Mouse (Mus musculus) E14TG2a.4 (cell line): ENCODE data around the gene Espl1.

Experiments
- H3K27me3 ChIP-seq: 2 replicates; pipeline ENCODE4 v1.6.1; 2014; ENCODE audit warnings: low read length, control low read depth; ENCODE audit not compliant: insufficient read depth
- H3K36me3 ChIP-seq: 2 replicates; pipeline ENCODE4 v1.6.1; 2014; ENCODE audit warnings: low read length, control low read depth; ENCODE audit not compliant: insufficient read depth
- H3K4me1 ChIP-seq: replicated peaks from 2 replicates; pipeline ENCODE4 v1.6.1; 2014; ENCODE audit warnings: low read depth, low read length, control low read depth
- H3K4me3 ChIP-seq: replicated peaks from 2 replicates; pipeline ENCODE4 v1.5.1; 2014; ENCODE audit warnings: mild to moderate bottlenecking, low read length
- H3K9me3 ChIP-seq: 2 replicates; pipeline ENCODE4 v1.6.1; 2014; ENCODE audit warnings: low read length, control low read depth
- CTCF ChIP-seq: conservative IDR thresholded peaks from 2 replicates; pipeline ENCODE4 v1.5.1; 2014; ENCODE audit warnings: low read length
- NANOG ChIP-seq: IDR thresholded peaks from 2 replicates; pipeline ENCODE4 v1.6.1; 2014; ENCODE audit warnings: borderline replicate concordance, low read length, mixed read lengths
- POU5F1 ChIP-seq: IDR thresholded peaks from 2 replicates; pipeline ENCODE4 v1.6.1; 2014; ENCODE audit warnings: low read length, borderline replicate concordance

The Espl1 gene

GRCm38 (mm10) chr15:102282463-102283292 is 13.4 kb upstream of the Espl1 start:
- Histone ChIP-seq H3K36me3 (peaks cover 54% of the 10 kb centered on the region), H3K9me3 (no peaks in the 10 kb centered on the region), H3K4me3 (no peak overlapping the region), H3K27me3 (no peaks in the 10 kb centered on the region), H3K4me1 (peaks cover 55% of the 10 kb centered on the region)
- TF ChIP-seq NANOG = no peak
- TF ChIP-seq POU5F1 = no peak
- TF ChIP-seq CTCF = no peak

GRCm38 (mm10) chr15:102283648-102284047 is 12.4 kb upstream of the Espl1 start:
- no peaks in the 10 kb centered on the region for H3K9me3 ChIP-seq
- H3K36me3 ChIP-seq = peaks cover 54% of the 10 kb centered on the region
- no peak for TF ChIP-seq POU5F1
- no peak for TF ChIP-seq CTCF
- no peak for TF ChIP-seq NANOG

GRCm38 (mm10) chr15:102287395-102287794 is 8.7 kb upstream of the Espl1 start:
- H3K36me3 ChIP-seq = peaks cover 29% of the 10 kb centered on the region
- no peaks in the 10 kb centered on the region for H3K9me3 ChIP-seq
- H3K4me3 ChIP-seq = no peak overlapping the region
- H3K27me3 ChIP-seq = no peaks in the 10 kb centered on the region
- TF ChIP-seq NANOG (no peak), CTCF (peak; percentile 50)
- peaks cover 26% of the 10 kb centered on the region for H3K4me1 ChIP-seq

More at GRCm38 (mm10) chr15:102283648-102284047, 12.4 kb upstream of the Espl1 start:
- Histone ChIP-seq H3K4me3 (no peak overlapping the region), H3K4me1 (peaks cover 51% of the 10 kb centered on the region), H3K27me3 (no peaks in the 10 kb centered on the region)

GRCm38 (mm10) chr15:102296368-102297006 is 421 bp downstream of the Espl1 start:
- H3K4me1 ChIP-seq = peaks cover 44% of the 10 kb centered on the region
- peaks cover 38% of the 10 kb centered on the region for H3K36me3 ChIP-seq
- H3K4me3 ChIP-seq = peak overlapping the region; percentile 95
- TF ChIP-seq CTCF = no peak
- TF ChIP-seq NANOG = no peak
- no peak for TF ChIP-seq POU5F1
- no peaks in the 10 kb centered on the region for H3K27me3 ChIP-seq
- H3K9me3 ChIP-seq = no peaks in the 10 kb centered on the region

GRCm38 (mm10) chr15:102302542-102302941 is 6.5 kb downstream of the Espl1 start:
- peaks cover 36% of the 10 kb centered on the region for H3K4me1 ChIP-seq
- H3K36me3 ChIP-seq = peaks cover 96% of the 10 kb centered on the region
- TF ChIP-seq NANOG = no peak
- TF ChIP-seq POU5F1 = no peak
- no peak for TF ChIP-seq CTCF
- H3K9me3 ChIP-seq = no peaks in the 10 kb centered on the region
- no peaks in the 10 kb centered on the region for H3K27me3 ChIP-seq
- no peak overlapping the region for H3K4me3 ChIP-seq

- Histone ChIP-seq H3K4me3 (no peak overlapping the region), H3K4me1 (peaks cover 12% of the 10 kb centered on the region), H3K9me3 (no peaks in the 10 kb centered on the region), H3K27me3 (no peaks in the 10 kb centered on the region), H3K36me3 (peaks cover 99% of the 10 kb centered on the region)
- TF ChIP-seq CTCF = no peak
- TF ChIP-seq NANOG = no peak
- no peak for TF ChIP-seq POU5F1
These were observed 12.7 kb downstream of the Espl1 start for GRCm38 (mm10) chr15:102308717-102309116.

- Histone ChIP-seq H3K9me3 (no peaks in the 10 kb centered on the region), H3K27me3 (no peaks in the 10 kb centered on the region), H3K4me1 (peaks cover 14% of the 10 kb centered on the region), H3K4me3 (no peak overlapping the region), H3K36me3 (peaks cover 98% of the 10 kb centered on the region)
- TF ChIP-seq NANOG (no peak), POU5F1 (no peak), CTCF (no peak)
These were observed 14.2 kb downstream of the Espl1 start for GRCm38 (mm10) chr15:102310074-102310845.

GRCm38 (mm10) chr15:102311489-102311888 is 15.4 kb downstream of the Espl1 start:
- TF ChIP-seq POU5F1 (no peak), NANOG (no peak), CTCF (no peak)
- H3K4me1 ChIP-seq = peaks cover 25% of the 10 kb centered on the region
- H3K9me3 ChIP-seq = no peaks in the 10 kb centered on the region
- H3K36me3 ChIP-seq = peaks cover 98% of the 10 kb centered on the region
- no peak overlapping the region for H3K4me3 ChIP-seq
- H3K27me3 ChIP-seq = no peaks in the 10 kb centered on the region
